Mouse (Mus musculus): ENCODE measurements around the gene Atp6v0a1. TPM values are rescaled to one million over a fixed set of nuclear protein-coding genes. Genes with fewer than 3 reads are reported as not detected.

The Atp6v0a1 gene
- polyA plus RNA-seq, 1 experiment from 2014 or later: 38.8 TPM

- peak; percentile 81 for ATAC-seq
- 32% methylated on average over 3 of the region's 3 CpGs for WGBS
- Histone ChIP-seq H3K27ac (ENCODE audit: low read length) (0 out of 2 replicates have a peak overlapping the region, but pooled peaks have one; percentile 46), H3K36me3 (ENCODE audit: control insufficient read depth, insufficient read depth, low read length) (no peaks in the 10 kb centered on the region), H3K9me3 (ENCODE audit: control insufficient read depth, low read length) (no peaks in the 10 kb centered on the region), H3K9ac (ENCODE audit: low read depth, low read length) (no peak overlapping the region), H3K4me3 (ENCODE audit: low read length) (no peak overlapping the region), H3K4me1 (ENCODE audit: control insufficient read depth, insufficient read depth, low read length) (no peaks in the 10 kb centered on the region; the same call in 1 of the 2 replicates), H3K4me2 (ENCODE audit: low read depth, low read length) (no peak overlapping the region), H3K27me3 (replicated peaks; ENCODE audit: control insufficient read depth, insufficient read depth, low read length) (no peaks in the 10 kb centered on the region)
Measured at GRCm38 (mm10) chr11:101003025-101003685, 6.1 kb upstream of the Atp6v0a1 start.

- H3K9ac ChIP-seq (ENCODE audit: low read depth, low read length): peak overlapping the region; percentile 38
- no peak for ATAC-seq
- peak overlapping the region; percentile 71; the same call in 1 of the 2 replicates for H3K27ac ChIP-seq (ENCODE audit: low read length)
- no peaks in the 10 kb centered on the region for H3K27me3 ChIP-seq (replicated peaks; ENCODE audit: control insufficient read depth, insufficient read depth, low read length)
- 43% methylated on average over 14 of the region's 14 CpGs for WGBS
- H3K9me3 ChIP-seq (ENCODE audit: control insufficient read depth, low read length): no peaks in the 10 kb centered on the region
- 0 out of 2 replicates have a peak, but pooled peaks cover 2% of the 10 kb centered on the region for H3K36me3 ChIP-seq (ENCODE audit: control insufficient read depth, insufficient read depth, low read length)
- H3K4me3 ChIP-seq (ENCODE audit: low read length): peak overlapping the region; percentile 67
- peak overlapping the region; percentile 59 for H3K4me2 ChIP-seq (ENCODE audit: low read depth, low read length)
- peaks cover 11% of the 10 kb centered on the region; the same call in 1 of the 2 replicates for H3K4me1 ChIP-seq (ENCODE audit: control insufficient read depth, insufficient read depth, low read length)
Measured at GRCm38 (mm10) chr11:101008206-101009045, 826 bp upstream of the Atp6v0a1 start.

GRCm38 (mm10) chr11:101009888-101010784, 884 bp downstream of the Atp6v0a1 start:
- Histone ChIP-seq H3K36me3 (ENCODE audit: control insufficient read depth, insufficient read depth, low read length) (0 out of 2 replicates have a peak, but pooled peaks cover 4% of the 10 kb centered on the region), H3K4me1 (ENCODE audit: control insufficient read depth, insufficient read depth, low read length) (peaks cover 11% of the 10 kb centered on the region; the same call in 1 of the 2 replicates), H3K9ac (ENCODE audit: low read depth, low read length) (peak overlapping the region; percentile 77), H3K4me2 (ENCODE audit: low read depth, low read length) (peak overlapping the region; percentile 59), H3K9me3 (ENCODE audit: control insufficient read depth, low read length) (no peaks in the 10 kb centered on the region), H3K4me3 (ENCODE audit: low read length) (peak overlapping the region; percentile 67), H3K27ac (ENCODE audit: low read length) (peak overlapping the region; percentile 67), H3K27me3 (replicated peaks; ENCODE audit: control insufficient read depth, insufficient read depth, low read length) (no peaks in the 10 kb centered on the region)
- WGBS: 7% methylated on average over 29 of the region's 29 CpGs
- no peak for ATAC-seq

GRCm38 (mm10) chr11:101011641-101012040, 2.4 kb downstream of the Atp6v0a1 start:
- WGBS: 79% methylated on average over 6 of the region's 6 CpGs
- H3K27me3 ChIP-seq (replicated peaks; ENCODE audit: control insufficient read depth, insufficient read depth, low read length): no peaks in the 10 kb centered on the region
- H3K4me3 ChIP-seq (ENCODE audit: low read length): no peak overlapping the region
- H3K9ac ChIP-seq (ENCODE audit: low read depth, low read length): no peak overlapping the region
- H3K9me3 ChIP-seq (ENCODE audit: control insufficient read depth, low read length): no peaks in the 10 kb centered on the region
- H3K4me1 ChIP-seq (ENCODE audit: control insufficient read depth, insufficient read depth, low read length): peaks cover 11% of the 10 kb centered on the region; the same call in 1 of the 2 replicates
- no peak overlapping the region for H3K4me2 ChIP-seq (ENCODE audit: low read depth, low read length)
- no peak overlapping the region for H3K27ac ChIP-seq (ENCODE audit: low read length)
- 0 out of 2 replicates have a peak, but pooled peaks cover 4% of the 10 kb centered on the region for H3K36me3 ChIP-seq (ENCODE audit: control insufficient read depth, insufficient read depth, low read length)
- ATAC-seq: no peak

GRCm38 (mm10) chr11:101023371-101023770, 14.1 kb downstream of the Atp6v0a1 start:
- H3K4me1 ChIP-seq (ENCODE audit: control insufficient read depth, insufficient read depth, low read length): no peaks in the 10 kb centered on the region
- ATAC-seq: no peak
- no peaks in the 10 kb centered on the region for H3K27me3 ChIP-seq (replicated peaks; ENCODE audit: control insufficient read depth, insufficient read depth, low read length)
- peaks cover 6% of the 10 kb centered on the region; the same call in 1 of the 2 replicates for H3K36me3 ChIP-seq (ENCODE audit: control insufficient read depth, insufficient read depth, low read length)
- no peak overlapping the region for H3K27ac ChIP-seq (ENCODE audit: low read length)
- no peaks in the 10 kb centered on the region for H3K9me3 ChIP-seq (ENCODE audit: control insufficient read depth, low read length)
- no peak overlapping the region for H3K4me2 ChIP-seq (ENCODE audit: low read depth, low read length)
- H3K4me3 ChIP-seq (ENCODE audit: low read length): no peak overlapping the region
- no peak overlapping the region for H3K9ac ChIP-seq (ENCODE audit: low read depth, low read length)
- WGBS: 86% methylated on average over 12 of the region's 12 CpGs

GRCm38 (mm10) chr11:101024001-101024400, 14.7 kb downstream of the Atp6v0a1 start:
- H3K9ac ChIP-seq (ENCODE audit: low read depth, low read length): no peak overlapping the region
- WGBS: 72% methylated on average over 4 of the region's 4 CpGs
- H3K4me2 ChIP-seq (ENCODE audit: low read depth, low read length): no peak overlapping the region
- no peak overlapping the region for H3K4me3 ChIP-seq (ENCODE audit: low read length)
- H3K4me1 ChIP-seq (ENCODE audit: control insufficient read depth, insufficient read depth, low read length): no peaks in the 10 kb centered on the region
- H3K27ac ChIP-seq (ENCODE audit: low read length): no peak overlapping the region
- H3K36me3 ChIP-seq (ENCODE audit: control insufficient read depth, insufficient read depth, low read length): 0 out of 2 replicates have a peak, but pooled peaks cover 4% of the 10 kb centered on the region
- no peaks in the 10 kb centered on the region for H3K9me3 ChIP-seq (ENCODE audit: control insufficient read depth, low read length)
- no peaks in the 10 kb centered on the region for H3K27me3 ChIP-seq (replicated peaks; ENCODE audit: control insufficient read depth, insufficient read depth, low read length)
- ATAC-seq: no peak

GRCm38 (mm10) chr11:101027121-101027520, 17.9 kb downstream of the Atp6v0a1 start:
- Histone ChIP-seq H3K4me3 (ENCODE audit: low read length) (no peak overlapping the region), H3K27me3 (replicated peaks; ENCODE audit: control insufficient read depth, insufficient read depth, low read length) (no peaks in the 10 kb centered on the region), H3K36me3 (ENCODE audit: control insufficient read depth, insufficient read depth, low read length) (0 out of 2 replicates have a peak, but pooled peaks cover 4% of the 10 kb centered on the region), H3K4me1 (ENCODE audit: control insufficient read depth, insufficient read depth, low read length) (0 out of 2 replicates have a peak, but pooled peaks cover 4% of the 10 kb centered on the region), H3K9ac (ENCODE audit: low read depth, low read length) (no peak overlapping the region), H3K4me2 (ENCODE audit: low read depth, low read length) (no peak overlapping the region), H3K27ac (ENCODE audit: low read length) (no peak overlapping the region), H3K9me3 (ENCODE audit: control insufficient read depth, low read length) (no peaks in the 10 kb centered on the region)
- 87% methylated on average over 11 of the region's 11 CpGs for WGBS
- ATAC-seq: no peak

- no peaks in the 10 kb centered on the region for H3K9me3 ChIP-seq (ENCODE audit: control insufficient read depth, low read length)
- 0 out of 2 replicates have a peak, but pooled peaks cover 4% of the 10 kb centered on the region for H3K4me1 ChIP-seq (ENCODE audit: control insufficient read depth, insufficient read depth, low read length)
- H3K36me3 ChIP-seq (ENCODE audit: control insufficient read depth, insufficient read depth, low read length): 0 out of 2 replicates have a peak, but pooled peaks cover 4% of the 10 kb centered on the region
- H3K4me2 ChIP-seq (ENCODE audit: low read depth, low read length): no peak overlapping the region
- H3K27ac ChIP-seq (ENCODE audit: low read length): no peak overlapping the region
- ATAC-seq: no peak
- H3K27me3 ChIP-seq (replicated peaks; ENCODE audit: control insufficient read depth, insufficient read depth, low read length): no peaks in the 10 kb centered on the region
- no peak overlapping the region for H3K4me3 ChIP-seq (ENCODE audit: low read length)
- 92% methylated on average over 8 of the region's 8 CpGs for WGBS
- no peak overlapping the region for H3K9ac ChIP-seq (ENCODE audit: low read depth, low read length)
Measured at GRCm38 (mm10) chr11:101029320-101029719, 20.1 kb downstream of the Atp6v0a1 start.
